Mouse (Mus musculus) stomach, postnatal 0 days (tissue): Measurements from ENCODE around the gene Tagap1. TPM values are rescaled to one million over a fixed set of nuclear protein-coding genes. Genes with fewer than 3 reads are reported as not detected.
"Not testable (repeated sequence)": the region's sequence is repeated elsewhere in the genome, so short reads cannot be mapped to it uniquely, and the experiment has no call there.

Experiments
- ATAC-seq: fragments of 200-750 bp; cut with Nextera tagmentation; 2 replicates; pipeline ENCODE4 v1.8.0; 2017; ENCODE audit not compliant: low FRiP score, low TSS enrichment
- DNase-seq: peaks from one replicate; pipeline ENCODE4 v3.0.0-alpha.2; 2016; ENCODE audit warnings: low spot score
- H3K27ac ChIP-seq: fragments of 300-500 bp; sonication (generic); replicated peaks from 2 replicates; pipeline ENCODE4 v1.5.1; 2014; ENCODE audit warnings: mild to moderate bottlenecking, control low read depth
- H3K27me3 ChIP-seq: fragments of 300-500 bp; sonication (generic); 2 replicates; pipeline ENCODE4 v1.6.1; 2014; ENCODE audit warnings: low read length; ENCODE audit not compliant: control insufficient read depth, insufficient read depth
- H3K36me3 ChIP-seq: fragments of 300-500 bp; sonication (generic); 2 replicates; pipeline ENCODE4 v1.6.1; 2014; ENCODE audit warnings: low read length, mixed read lengths; ENCODE audit not compliant: control insufficient read depth, insufficient read depth
- H3K4me1 ChIP-seq: fragments of 300-500 bp; sonication (generic); replicated peaks from 2 replicates; pipeline ENCODE4 v1.6.1; 2014; ENCODE audit warnings: antibody characterized with exemption; ENCODE audit not compliant: control insufficient read depth, insufficient read depth
- H3K4me2 ChIP-seq: fragments of 300-500 bp; sonication (generic); replicated peaks from 2 replicates; pipeline ENCODE4 v1.6.1; 2014; ENCODE audit warnings: low read depth, mild to moderate bottlenecking, control low read depth, moderate library complexity
- H3K4me3 ChIP-seq: fragments of 300-500 bp; sonication (generic); 2 replicates; pipeline ENCODE4 v1.5.1; 2014; ENCODE audit warnings: low read depth, low read length, control low read depth
- H3K9ac ChIP-seq: fragments of 300-500 bp; sonication (generic); 2 replicates; pipeline ENCODE4 v1.6.1; 2014; ENCODE audit warnings: mild to moderate bottlenecking, low read length, control low read depth, mixed read lengths
- H3K9me3 ChIP-seq: fragments of 300-500 bp; sonication (generic); 2 replicates; pipeline ENCODE4 v1.6.1; 2016; ENCODE audit warnings: low read length; ENCODE audit not compliant: control insufficient read depth
- whole genome bisulfite sequencing: fragments of 180-500 bp; shearing (Covaris S2); extraction: QIAGEN DNeasy Blood & Tissue Kit; methylation state at CpG from one replicate; pipeline ENCODE4 v1.1.7; 2014; 5-methylcytosine and 5-hydroxymethylcytosine counted together
- polyA plus RNA-seq: library from polyadenylated mRNA; unstranded; fragments of >200 nt; fragmentation: Nextera tagmentation; extraction: Ambion mirVana; gene quantifications from 2 replicates; pipeline ENCODE4 v1.2.1, GENCODE M21; 2015

Gene Tagap1
- polyA plus RNA-seq: 17.5 and 18.7 TPM in 2 replicates

GRCm38 (mm10) chr17:6960776-6961175 is at the start of gene Tagap1:
Gene Tagap1 (minus strand): TSS chr17:6961156.
- not testable (repeated sequence) for H3K27ac ChIP-seq, H3K4me1 ChIP-seq, H3K27me3 ChIP-seq, ATAC-seq, H3K9ac ChIP-seq, H3K9me3 ChIP-seq, H3K36me3 ChIP-seq
- WGBS: under 1% methylated on average over 36 of the region's 51 CpGs
- DNase-seq: peak; percentile 32
- Histone ChIP-seq H3K4me3 (peak within 1 kb of the TSS; percentile 48), H3K4me2 (peak within 1 kb of the TSS; percentile 43)

- H3K9ac ChIP-seq, DNase-seq, H3K4me1 ChIP-seq, H3K4me3 ChIP-seq, H3K9me3 ChIP-seq, ATAC-seq, H3K4me2 ChIP-seq, H3K27ac ChIP-seq, H3K27me3 ChIP-seq, H3K36me3 ChIP-seq: not testable (repeated sequence)
- 54% methylated on average over 4 of the region's 9 CpGs for WGBS
These were observed 48.9 kb upstream of the Tagap1 start for GRCm38 (mm10) chr17:7009901-7010300.

DNA sequence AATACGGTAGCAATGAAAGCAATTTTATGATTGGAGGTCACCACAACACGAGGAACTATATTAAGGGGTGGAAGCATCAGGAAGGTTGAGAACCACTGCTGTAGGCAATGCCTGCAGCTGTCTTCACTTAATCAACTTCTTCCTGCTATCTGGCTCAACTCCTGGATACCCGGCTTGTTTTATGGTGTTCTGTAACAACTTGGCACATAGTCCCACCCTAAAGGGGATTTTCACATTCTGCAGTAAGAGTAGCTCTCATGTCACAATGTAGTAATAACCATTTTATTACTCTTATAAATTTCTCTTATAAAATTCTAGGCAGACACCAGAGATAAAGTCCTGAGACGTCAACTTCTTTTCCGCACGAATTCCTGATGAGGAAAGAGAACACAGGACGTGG is 48.5 kb upstream of the Tagap1 start:
- H3K36me3 ChIP-seq, H3K9me3 ChIP-seq, H3K27me3 ChIP-seq, H3K27ac ChIP-seq, H3K4me3 ChIP-seq, H3K9ac ChIP-seq, ATAC-seq, H3K4me2 ChIP-seq, DNase-seq, H3K4me1 ChIP-seq: not testable (repeated sequence)
- WGBS: no CpG with 5 or more reads among the region's 7 CpGs

- not testable (repeated sequence) for DNase-seq, H3K9me3 ChIP-seq, H3K4me2 ChIP-seq, H3K4me1 ChIP-seq, H3K27me3 ChIP-seq, H3K27ac ChIP-seq, ATAC-seq, H3K36me3 ChIP-seq, H3K4me3 ChIP-seq, H3K9ac ChIP-seq
These were observed 47.9 kb upstream of the Tagap1 start for GRCm38 (mm10) chr17:7008885-7009284.

- H3K27ac ChIP-seq, ATAC-seq, H3K9ac ChIP-seq, DNase-seq, H3K4me1 ChIP-seq, H3K27me3 ChIP-seq, H3K4me3 ChIP-seq, H3K36me3 ChIP-seq, H3K9me3 ChIP-seq, H3K4me2 ChIP-seq: not testable (repeated sequence)
- WGBS: 46% methylated on average over 2 of the region's 4 CpGs
These were observed 44.7 kb upstream of the Tagap1 start for GRCm38 (mm10) chr17:7005646-7006045.

- WGBS: no CpG with 5 or more reads among the region's 3 CpGs
- not testable (repeated sequence) for H3K9ac ChIP-seq, H3K9me3 ChIP-seq, H3K4me2 ChIP-seq, H3K36me3 ChIP-seq, H3K27me3 ChIP-seq, DNase-seq, H3K4me3 ChIP-seq, H3K4me1 ChIP-seq, H3K27ac ChIP-seq
- 0 out of 2 replicates have a peak, but pooled peaks have one; percentile 26 for ATAC-seq
These were observed 42.4 kb upstream of the Tagap1 start for GRCm38 (mm10) chr17:7003392-7003791.

GRCm38 (mm10) chr17:7001790-7002585 is 41.0 kb upstream of the Tagap1 start:
- H3K9ac ChIP-seq, H3K27me3 ChIP-seq, H3K4me3 ChIP-seq, H3K4me2 ChIP-seq, H3K36me3 ChIP-seq, H3K4me1 ChIP-seq, DNase-seq, H3K27ac ChIP-seq, H3K9me3 ChIP-seq: not testable (repeated sequence)
- WGBS: 53% methylated on average over 8 of the region's 12 CpGs
- peak; percentile 66; the same call in 1 of the 2 replicates for ATAC-seq

GRCm38 (mm10) chr17:6997778-6998490 is 37.0 kb upstream of the Tagap1 start:
- not testable (repeated sequence) for H3K27ac ChIP-seq, DNase-seq, H3K9ac ChIP-seq, ATAC-seq, H3K9me3 ChIP-seq, H3K27me3 ChIP-seq, H3K36me3 ChIP-seq, H3K4me2 ChIP-seq, H3K4me1 ChIP-seq, H3K4me3 ChIP-seq
- no CpG with 5 or more reads among the region's 7 CpGs for WGBS

GRCm38 (mm10) chr17:6996826-6997225 is 35.9 kb upstream of the Tagap1 start:
- H3K4me3 ChIP-seq, H3K27me3 ChIP-seq, ATAC-seq, H3K9me3 ChIP-seq, H3K4me1 ChIP-seq, H3K4me2 ChIP-seq, H3K36me3 ChIP-seq, H3K9ac ChIP-seq, H3K27ac ChIP-seq: not testable (repeated sequence)
- 68% methylated on average over 8 of the region's 8 CpGs for WGBS
- DNase-seq: peak; percentile 11
